Mouse (Mus musculus) adrenal gland, postnatal 36 days (tissue): ENCODE measurements around the gene Ift140. TPM values are rescaled to one million over a fixed set of nuclear protein-coding genes. Genes with fewer than 3 reads are reported as not detected.

Experiments
- DNase-seq, 2 experiments: peaks; one replicate each; pipeline ENCODE4 v3.0.0; 2021; ENCODE audit warnings: mixed read lengths in 1 of 2
- total RNA-seq, 2 experiments: library from RNA; stranded (reverse); gene quantifications; 2 replicates each; pipeline ENCODE4 v1.2.3; 2021

Ift140 gene
- total RNA-seq, 2 experiments from 2014 or later: 18.9 to 32.1 TPM

DNA sequence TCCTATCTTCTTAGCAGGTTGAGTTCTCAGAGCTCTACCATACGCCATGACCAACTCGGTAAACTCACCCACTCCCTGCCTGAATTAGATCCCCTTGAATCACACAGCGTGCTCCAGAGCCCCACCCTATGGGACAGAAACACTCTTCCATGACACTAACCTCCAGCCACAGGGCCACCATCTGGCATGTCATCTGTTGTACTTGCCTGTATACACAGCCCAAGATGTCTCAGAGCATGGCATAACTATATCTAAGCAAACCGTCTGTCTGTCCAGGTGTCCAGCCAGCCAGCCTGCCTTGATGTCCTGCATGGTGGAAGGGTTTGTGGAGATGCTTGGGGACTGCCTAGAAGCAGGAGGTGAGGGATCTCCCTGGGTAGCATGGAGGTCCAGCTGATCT, 61.0 kb downstream of the Ift140 start:
- DNase-seq: no peak

DNA sequence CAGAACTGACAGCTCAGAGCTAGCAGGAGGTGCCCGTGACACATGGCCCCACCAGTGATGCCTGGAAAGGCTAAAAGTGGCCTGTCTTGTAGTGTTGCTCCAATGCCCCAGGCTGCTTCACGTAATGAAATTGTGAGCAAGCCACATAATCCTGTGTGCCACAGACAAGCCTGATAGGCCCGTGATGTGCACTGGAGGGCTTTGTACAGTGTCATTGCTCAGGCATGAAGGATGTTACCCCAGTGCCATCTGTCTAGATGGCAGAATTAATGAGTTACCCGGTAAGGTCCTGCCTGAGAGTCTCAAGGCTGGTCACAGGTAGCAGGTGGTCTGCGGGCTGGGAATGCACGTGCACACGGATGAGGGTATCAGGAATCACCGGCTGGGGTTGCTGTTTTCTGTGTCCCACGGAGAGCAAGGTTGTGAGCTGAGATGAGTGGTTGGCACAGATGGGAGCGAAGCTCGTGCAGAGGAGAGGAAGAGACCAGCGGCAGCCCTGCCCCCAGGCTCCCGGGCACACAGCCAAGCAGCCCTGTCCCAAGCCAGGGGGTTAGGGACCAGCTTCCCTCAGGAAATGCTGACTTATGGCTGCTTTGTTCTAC, 62.0 kb downstream of the Ift140 start:
- DNase-seq: peak; percentile 84 to 89

DNA sequence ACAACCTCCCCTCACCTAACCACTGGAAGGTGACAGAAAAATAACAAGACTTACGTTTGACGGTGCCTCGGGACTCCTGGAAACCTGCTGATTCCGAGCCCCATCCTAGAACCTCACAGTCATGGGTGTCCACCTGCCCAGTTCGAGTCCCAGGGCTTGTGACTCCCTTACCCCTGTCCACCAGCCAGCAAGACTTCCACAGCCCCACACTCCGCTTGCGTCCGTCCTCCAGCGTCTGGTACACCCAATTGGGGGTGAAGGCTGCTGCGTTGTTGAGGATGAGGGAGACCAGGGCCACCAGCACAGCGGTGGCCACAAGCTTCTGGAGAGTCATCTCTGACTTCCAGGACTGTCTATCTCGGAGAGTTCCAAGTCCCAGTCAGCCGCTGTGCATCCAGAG, 64.3 kb downstream of the Ift140 start:
- no peak for DNase-seq

DNA sequence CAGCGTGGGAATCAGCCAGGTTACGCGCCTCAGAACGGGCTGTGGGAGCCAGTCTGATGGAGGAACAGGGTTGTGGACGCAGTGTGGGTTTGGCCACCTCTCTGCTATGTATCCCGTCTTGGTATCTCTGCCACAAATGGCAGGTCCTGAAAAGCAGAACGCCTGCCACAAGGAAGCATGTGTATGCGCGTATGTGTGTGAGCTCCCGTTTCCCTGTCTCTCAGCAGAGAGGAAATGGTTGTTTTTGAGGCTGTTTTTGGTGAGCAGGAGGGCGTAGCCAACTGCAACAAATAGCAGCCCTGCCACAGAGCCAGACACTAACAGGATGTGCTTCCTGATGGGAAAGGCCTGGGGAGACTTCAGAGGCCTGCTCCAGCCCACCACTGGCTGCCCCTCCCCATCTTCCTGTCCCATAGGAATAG, 65.1 kb downstream of the Ift140 start:
- peak; percentile 60 to 68 for DNase-seq

DNA sequence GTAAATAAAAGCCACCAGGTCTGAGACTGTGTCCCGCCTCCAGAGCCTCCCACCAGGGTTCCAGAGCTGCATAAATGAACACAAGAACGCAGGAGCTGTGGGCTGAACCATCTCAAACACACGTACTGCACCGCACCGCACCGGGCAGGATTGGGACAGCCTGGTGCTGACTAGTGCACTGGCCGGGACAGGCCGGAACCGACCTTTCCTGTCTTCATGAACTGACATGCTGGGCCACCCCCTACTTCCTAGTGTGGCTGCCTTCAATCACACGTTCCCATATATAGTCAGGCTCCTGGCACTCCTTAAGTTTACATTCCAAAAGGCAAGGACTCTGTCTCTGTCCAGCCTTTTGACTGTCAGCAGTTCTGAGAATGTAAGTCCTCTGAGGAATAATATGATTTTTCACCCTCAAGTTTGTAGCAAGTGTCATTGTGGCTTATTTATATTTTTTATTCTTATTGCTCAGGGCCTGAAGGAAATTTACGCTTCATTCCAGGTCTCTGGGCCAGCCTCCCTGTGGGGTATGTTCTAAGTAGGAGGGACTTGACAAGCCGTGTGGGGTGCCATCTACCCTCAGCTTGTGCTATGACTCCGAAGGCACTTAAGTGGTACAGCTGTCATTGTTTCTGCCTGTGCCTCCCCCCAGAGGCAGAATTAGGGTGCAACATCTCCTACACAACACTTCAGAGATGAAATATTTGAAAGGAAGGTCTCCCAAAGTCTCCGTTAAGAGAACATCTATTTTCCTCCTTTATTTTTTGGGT, 66.4 kb downstream of the Ift140 start:
- DNase-seq: peak; percentile 37 to 43

DNA sequence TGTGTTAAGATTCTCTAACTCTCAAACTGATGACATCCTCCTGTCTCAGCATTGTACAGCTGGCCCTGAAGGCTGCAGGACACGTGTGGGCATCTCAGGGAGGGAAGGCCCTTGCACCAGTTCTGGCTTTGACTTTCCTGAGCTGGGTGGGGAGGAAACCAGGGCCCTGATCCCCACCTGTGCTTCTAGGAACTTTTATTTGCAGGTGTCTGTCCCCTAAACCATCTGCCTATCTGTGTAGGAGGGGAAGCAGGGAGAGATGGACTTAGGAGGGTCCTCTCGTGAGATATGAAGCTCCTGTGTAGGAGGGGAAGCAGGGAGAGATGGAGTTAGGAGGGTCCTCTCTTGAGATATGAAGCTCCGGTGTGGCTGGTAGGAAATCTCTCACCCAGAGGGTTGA, 67.0 kb downstream of the Ift140 start:
- no peak for DNase-seq

DNA sequence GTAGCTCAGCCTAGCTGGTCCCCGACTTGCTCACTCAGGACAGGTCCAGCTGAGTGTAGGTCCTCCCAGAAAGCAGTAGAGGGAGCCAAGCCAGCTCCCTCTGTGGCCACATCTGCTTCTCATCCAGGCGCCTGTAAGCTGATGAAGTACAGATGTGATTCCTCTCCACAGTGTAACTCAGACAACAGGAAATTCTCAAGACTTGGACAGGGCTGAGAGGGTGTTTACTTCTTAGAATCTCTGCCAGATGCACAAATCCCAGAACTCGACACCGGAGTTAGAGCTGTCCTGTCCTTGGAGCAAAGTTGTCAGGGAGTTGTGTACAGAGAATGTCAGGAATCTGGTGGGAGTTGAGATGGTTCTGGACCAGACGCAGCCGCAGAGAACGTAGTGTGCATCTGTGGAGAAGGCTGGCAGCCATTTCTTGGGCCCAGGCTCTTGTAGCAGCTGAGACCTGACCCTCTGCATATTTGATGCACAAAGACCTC, 67.6 kb downstream of the Ift140 start, which contains the start of gene Tmem204:
Tmem204 (minus strand) TSS at position 148 of the 488 bp plus-strand sequence.
- peak; percentile 18 to 55 for DNase-seq

DNA sequence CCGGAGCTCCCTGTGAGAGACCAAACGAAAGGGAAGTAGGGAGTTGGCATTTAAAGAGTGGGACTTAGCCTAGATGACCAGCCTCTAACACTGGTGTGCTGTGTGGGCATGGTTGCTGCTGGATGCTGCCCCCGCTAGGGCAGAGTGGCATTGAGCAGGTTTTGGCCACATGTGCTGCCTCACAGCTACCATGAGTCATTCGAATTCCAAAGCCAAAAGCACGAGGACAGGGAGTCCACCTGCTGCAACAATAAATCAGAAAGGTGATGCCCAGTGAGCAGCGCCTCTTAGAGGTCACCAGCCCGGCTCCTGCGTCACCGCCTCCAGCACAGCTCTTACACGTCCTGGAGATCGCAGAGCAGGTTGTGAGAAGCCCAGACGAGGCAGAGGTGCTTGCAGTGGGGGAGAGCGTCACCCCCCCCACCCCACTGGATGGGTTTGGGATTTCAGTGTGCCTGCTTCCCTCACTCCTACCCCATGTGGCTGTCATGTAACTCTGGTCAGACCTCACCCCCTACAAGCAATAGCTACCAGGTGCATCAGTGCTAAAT, 69.0 kb downstream of the Ift140 start:
- peak; percentile 45 to 55 for DNase-seq

DNA sequence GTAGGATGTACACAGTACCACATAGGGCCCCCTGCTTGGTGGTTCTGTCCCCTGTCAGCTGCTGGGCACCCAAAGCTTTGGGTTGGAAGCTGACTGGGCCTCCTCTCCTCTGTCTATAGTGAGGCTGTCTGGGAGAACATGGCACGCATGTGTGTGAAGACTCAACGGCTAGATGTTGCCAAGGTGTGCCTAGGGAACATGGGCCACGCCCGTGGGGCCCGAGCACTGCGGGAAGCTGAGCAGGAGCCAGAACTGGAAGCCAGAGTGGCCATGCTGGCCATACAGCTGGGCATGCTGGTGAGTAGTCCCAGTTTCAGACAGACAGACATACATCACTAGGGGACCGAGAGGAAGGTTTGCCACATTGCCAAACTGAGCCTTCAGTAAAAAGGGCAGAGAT, 70.8 kb downstream of the Ift140 start:
- no peak for DNase-seq

DNA sequence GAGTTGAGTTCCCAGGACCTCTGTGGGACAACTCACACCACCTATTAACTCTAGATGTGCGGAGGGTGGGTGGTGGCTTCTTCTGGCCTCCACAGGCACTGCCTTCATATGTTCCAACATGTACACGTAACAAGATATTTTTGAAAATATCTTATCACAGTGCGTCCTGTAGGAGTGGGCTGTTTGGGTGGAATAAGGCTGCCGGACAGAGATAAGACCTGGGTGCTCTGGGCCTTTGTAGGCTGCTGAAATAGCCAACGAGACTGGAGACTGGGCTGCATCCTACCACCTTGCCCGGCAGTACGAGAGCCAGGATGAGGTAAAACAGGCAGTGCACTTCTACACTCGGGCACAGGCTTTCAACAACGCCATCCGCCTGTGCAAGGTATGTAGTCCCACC, 73.3 kb downstream of the Ift140 start:
- DNase-seq: no peak

DNA sequence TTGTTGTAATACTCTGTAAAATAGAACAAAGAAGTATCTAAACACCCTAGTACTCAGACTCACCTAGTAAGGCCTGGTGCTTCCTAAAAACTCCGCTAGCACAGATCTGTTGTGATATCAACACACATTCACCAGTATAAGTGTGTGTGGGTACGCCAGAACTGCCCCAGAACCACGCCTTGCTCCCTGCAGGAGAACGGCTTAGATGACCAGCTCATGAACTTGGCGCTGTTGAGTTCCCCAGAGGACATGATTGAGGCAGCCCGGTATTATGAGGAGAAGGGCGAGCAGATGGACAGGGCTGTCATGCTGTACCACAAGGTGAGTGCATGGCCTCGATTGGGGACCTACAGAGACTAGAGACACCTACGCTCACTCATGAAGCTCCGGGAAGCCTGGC, 74.6 kb downstream of the Ift140 start:
- DNase-seq: no peak

DNA sequence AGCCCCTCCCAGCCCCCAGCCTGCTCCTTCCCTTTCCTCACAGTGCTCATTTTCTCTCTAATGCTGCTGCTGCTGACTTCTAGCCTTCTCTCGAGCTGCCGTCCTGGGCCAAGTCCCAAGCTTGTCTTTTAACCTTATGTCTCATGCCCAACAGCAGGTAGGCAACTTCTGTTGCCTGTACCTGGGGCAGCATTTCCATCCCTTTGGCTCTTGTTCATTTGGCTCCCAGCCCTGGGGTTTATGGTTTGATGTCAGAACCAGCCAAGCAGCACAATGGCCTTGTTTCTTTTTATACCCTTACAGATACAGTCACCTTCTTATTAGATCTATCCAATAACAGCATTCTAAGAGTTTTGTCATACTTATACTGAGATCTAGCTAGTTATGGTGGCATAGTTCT, 80.3 kb downstream of the Ift140 start:
- DNase-seq: no peak

DNA sequence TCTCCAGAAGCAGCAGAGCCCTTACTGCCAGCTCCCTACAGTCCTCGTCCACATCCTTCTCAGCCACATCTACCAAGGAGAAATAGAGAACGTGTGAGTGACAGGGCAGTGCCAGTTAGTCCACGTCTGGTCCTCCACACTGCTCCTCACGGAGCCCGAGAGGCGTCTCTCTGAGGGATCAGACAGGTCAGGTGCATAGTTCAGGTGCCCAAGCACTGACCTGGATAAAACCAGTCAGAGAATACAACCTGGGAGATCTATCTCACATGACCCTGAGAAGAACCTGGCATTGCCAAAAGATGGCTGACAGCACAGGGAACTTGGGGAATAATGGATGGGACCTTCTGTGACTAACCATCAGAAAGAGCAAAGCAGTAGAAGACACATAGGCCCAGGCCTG, 84.2 kb downstream of the Ift140 start:
- no peak for DNase-seq

DNA sequence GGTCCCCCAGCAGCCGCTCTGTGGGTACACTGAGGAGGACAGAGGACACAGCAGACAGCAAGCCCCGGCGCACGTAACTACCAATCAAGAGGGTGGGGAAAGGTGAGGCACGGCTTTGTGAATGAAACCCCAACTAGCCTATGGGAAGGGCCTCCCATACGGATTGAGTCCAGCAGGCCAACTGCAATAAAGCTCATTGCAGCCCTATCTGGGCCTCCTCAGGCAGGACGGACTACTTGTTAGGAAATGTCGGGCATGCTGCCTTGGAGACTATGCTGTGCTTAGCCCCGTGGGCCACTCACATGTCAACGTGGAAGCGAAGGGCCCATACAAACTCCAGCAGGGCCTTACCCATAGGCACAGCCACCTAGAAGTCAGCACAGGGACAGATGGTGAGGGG, 85.5 kb downstream of the Ift140 start:
- DNase-seq: no peak

DNA sequence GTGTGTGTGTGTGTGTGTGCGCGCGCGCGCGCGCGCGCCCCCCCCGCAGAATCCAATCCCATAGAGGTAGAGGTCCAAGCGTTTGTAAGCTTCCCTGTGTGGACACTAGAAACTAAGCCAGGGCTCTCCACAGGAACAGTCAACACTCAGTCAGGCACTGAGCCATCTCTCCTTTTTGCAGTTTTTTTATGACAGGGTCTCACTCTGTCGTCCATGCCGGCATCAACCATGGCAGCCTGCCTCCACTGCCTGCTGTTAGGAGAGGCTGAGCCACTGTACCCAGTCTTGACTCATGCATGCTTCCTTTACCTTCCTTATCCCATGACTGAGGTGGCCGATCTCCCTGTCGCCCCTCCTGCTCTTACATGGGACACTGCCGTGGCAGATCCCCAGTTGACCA, 91.9 kb downstream of the Ift140 start:
- DNase-seq: no peak

DNA sequence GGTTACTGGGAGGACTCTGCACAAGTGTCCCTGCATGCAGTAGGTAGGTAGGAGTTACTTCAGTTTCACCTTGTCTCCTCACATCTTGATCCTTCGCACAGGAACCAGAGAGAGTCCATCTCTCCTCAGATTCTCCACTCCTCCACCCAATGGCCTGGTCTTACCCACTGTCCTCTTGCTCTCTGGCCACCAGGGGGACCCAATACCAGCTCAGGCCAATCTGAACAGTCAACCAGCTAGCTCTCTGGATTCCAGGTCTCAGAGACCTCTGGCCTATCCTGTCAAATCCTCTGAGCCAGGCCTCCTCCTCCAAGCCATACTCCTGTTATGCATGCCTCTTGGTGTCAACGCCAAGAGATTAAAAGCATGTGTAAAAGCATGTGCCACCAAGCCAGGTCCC, 93.7 kb downstream of the Ift140 start:
- peak; percentile 47 to 68 for DNase-seq

DNA sequence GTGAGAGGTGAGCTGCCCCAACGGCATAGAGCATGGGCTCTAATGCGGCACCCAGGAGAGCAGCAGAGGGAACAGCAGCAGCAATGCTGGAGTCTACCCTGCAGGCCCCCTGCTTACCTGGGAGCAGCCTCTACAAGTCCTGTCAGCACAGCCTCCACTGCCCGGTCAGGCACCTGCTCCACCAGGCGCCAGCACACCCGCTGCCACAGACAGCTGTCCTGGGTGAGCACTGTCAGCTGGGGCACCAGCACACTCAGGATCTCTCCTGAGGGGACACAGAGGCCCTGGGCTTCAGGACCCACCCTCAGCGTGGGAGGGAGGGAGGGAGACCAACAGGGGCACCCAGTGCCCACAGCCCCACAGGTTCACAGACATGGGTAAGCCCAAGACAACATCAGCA, 94.7 kb downstream of the Ift140 start:
- DNase-seq: no peak

DNA sequence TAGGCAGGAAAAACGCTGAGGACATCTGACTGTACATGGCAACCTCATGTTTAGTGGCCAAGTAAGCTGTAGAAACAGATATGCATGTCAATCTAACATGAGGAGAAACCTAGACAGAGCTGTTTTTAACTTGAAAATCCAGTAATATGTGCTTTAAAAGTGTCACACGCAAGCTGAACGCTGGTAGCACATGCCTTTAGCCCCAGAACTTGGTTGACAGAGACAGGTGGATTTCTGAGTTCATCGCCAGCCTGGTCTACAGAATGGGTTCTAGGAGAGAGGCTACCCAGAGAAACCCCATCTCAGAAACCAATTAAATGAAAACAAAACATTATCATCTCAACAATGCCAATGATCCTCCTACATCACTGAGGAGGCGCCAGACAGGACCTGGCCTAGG, 95.3 kb downstream of the Ift140 start:
- DNase-seq: no peak

DNA sequence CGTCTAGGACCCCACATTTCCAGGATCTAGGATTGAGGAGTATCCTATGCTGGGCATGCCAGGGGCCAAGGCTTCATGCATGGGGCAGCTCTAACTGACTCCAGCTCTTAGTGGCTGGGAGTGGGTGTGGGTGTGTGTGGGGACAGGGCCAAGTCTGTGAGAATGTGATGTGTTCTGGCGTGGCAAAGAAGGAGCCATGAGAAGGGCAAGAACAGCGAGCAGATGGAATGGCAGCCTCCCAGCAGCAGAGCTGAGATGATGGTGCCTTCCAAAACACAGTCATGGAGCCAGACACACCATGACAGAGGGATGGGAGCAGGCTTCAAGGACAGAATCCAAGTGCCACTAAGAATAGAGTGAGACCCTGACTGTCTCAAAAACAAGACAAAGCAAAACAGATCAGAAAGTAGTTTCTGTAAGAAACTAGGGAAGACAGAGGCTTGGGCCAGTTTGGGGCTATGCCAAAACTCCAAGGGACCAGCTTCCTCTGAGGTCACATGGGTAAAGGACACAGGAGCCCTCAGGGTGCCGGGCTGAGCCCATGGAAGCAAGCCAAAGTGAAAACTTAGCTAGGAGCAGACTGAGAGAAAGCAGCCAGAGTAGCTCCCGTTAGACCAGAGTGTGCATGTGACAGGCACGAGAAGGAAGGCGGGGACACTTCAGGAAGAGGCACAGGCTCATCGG, 96.0 kb downstream of the Ift140 start:
- DNase-seq: peak; percentile 57 to 73

DNA sequence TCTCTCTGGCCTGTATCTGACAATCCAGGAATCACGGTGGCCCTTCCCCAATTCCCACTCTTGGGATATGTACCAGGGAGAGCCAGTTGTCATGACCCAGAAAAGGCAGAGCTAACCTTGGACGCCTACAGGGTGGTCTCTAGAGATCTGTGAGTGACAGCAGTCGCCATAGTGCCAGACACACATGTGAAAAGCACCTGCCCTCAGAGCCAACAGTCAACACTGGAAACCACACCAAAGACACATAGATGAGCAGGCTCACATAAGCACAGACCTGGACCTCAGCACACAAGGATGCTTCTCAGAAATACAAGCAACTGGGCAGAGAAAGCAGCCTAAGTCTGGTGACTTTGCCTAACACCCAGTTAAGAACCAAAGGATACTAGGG, 96.5 kb downstream of the Ift140 start:
- DNase-seq: no peak

DNA sequence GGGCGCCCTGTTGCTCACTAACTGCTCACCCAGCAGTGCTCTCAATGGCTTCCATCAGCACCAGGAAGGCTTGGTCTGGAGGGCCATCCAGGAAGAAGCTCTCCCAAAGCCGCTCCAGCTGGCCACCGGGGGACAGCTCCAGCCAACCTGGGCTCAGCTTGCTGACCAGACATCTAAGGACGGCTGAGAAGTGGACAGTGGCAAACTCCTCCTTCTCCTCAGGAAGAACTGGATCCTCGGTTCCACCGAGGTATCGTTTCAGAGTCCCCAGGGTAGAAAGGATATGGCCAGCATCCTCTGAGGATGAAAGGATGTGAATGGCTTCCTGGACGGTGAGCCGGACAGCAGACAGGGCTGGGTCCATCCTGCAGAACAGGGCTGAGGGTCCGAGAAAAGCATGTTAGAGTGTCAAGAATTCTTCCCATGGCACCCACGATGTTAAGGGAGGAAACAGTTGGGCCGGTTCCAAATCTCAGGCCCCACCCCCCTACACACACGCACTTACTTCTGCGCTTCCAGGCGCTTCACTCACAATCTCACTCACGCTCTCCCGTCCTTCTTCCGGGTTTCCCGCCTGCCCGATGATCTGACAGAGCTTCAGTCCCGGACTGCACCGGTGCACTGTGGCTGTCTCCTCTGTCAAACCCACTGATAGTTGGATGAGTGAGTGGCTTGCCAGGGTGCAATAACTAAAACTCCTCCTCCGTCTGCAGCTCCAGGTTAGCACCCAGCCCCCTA, 99.2 kb downstream of the Ift140 start:
- DNase-seq: no peak
